Mouse (Mus musculus) hindbrain, embryonic 10.5 days (tissue): ENCODE results near the gene Duoxa1. TPM values are rescaled to one million over a fixed set of nuclear protein-coding genes. Genes with fewer than 3 reads are reported as not detected.

ENCODE experiments used
- DNase-seq: peaks from one replicate; pipeline ENCODE4 v3.0.0-alpha.2; 2017; ENCODE audit warnings: low spot score
- H3K27ac ChIP-seq: fragments of 300-500 bp; sonication (generic); 2 replicates; pipeline ENCODE4 v1.5.1; 2016; ENCODE audit warnings: mild to moderate bottlenecking, moderate library complexity
- H3K27me3 ChIP-seq: fragments of 300-500 bp; sonication (generic); 2 replicates; pipeline ENCODE4 v1.6.1; 2016; ENCODE audit warnings: mild to moderate bottlenecking; ENCODE audit not compliant: poor library complexity, insufficient read depth, severe bottlenecking
- H3K36me3 ChIP-seq: fragments of 300-500 bp; sonication (generic); 2 replicates; pipeline ENCODE4 v1.6.1; 2016; ENCODE audit warnings: mild to moderate bottlenecking, moderate library complexity
- H3K4me1 ChIP-seq: fragments of 300-500 bp; sonication (generic); replicated peaks from 2 replicates; pipeline ENCODE4 v1.6.1; 2016; ENCODE audit warnings: mild to moderate bottlenecking
- H3K4me3 ChIP-seq: fragments of 300-500 bp; sonication (generic); 2 replicates; pipeline ENCODE4 v1.5.1; 2016; ENCODE audit warnings: mild to moderate bottlenecking, moderate library complexity
- H3K9me3 ChIP-seq: fragments of 300-500 bp; sonication (generic); 2 replicates; pipeline ENCODE4 v1.6.1; 2016; ENCODE audit warnings: mild to moderate bottlenecking, moderate library complexity
- WGBS: fragments of 180-500 bp; shearing (Covaris S2); methylation state at CpG from one replicate; pipeline ENCODE4 v1.1.7; 2016; 5-methylcytosine and 5-hydroxymethylcytosine counted together
- polyA plus RNA-seq: library from polyadenylated mRNA; unstranded; fragments of >200 nt; fragmentation: Nextera tagmentation; extraction: Ambion mirVana; gene quantifications from 2 replicates; pipeline ENCODE4 v1.2.1, GENCODE M21; 2016

The Duoxa1 gene
- polyA plus RNA-seq, 1 experiment from 2014 or later = not detected

DNA sequence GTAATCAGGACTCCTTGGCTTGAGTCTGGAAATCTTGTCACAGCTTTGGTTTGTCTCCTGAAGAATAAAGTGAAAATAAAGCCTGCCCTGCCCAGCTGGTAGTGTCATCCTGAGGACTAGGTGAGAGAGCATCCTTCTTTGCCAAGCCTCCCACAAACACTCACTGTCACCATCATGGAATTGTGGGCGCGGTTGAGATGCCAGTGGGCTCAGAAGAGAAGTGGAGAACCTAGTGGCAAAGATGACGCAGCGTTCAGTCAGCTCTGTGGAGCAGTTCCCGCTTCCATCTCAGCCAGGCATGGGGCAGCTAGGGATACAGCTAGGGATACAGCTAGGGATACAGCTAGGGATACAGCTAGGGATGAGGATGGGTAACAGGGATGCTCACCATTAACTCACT, 57.5 kb downstream of the Duoxa1 start:
- DNase-seq = no peak
- 93% methylated on average over 5 of the region's 5 CpGs for WGBS

More for the DNA sequence above, 57.5 kb downstream of the Duoxa1 start:
- Histone ChIP-seq H3K4me3 (no peak overlapping the region), H3K4me1 (no peaks in the 10 kb centered on the region), H3K27ac (no peak overlapping the region), H3K9me3 (no peaks in the 10 kb centered on the region), H3K36me3 (peaks cover 13% of the 10 kb centered on the region), H3K27me3 (no peaks in the 10 kb centered on the region)

Other genes with a start within 250 kb of the Duoxa1 start
- gene Spg11, start 195.3 kb downstream of the Duoxa1 start, polyA plus RNA-seq = 11.2 and 11.5 TPM in 2 replicates
- 117 TPM in 2 replicates for gene B2m, start 166.0 kb downstream of the Duoxa1 start, polyA plus RNA-seq
- gene Trim69, start 153.0 kb downstream of the Duoxa1 start, polyA plus RNA-seq = 0.09 TPM in 1 of 2 replicates, not detected in the other
- not detected in 2 replicates for gene Patl2, start 127.5 kb downstream of the Duoxa1 start, polyA plus RNA-seq
- gene Terb2, start 127.5 kb downstream of the Duoxa1 start, polyA plus RNA-seq = not detected in 2 replicates
- 28.2 and 38.3 TPM in 2 replicates for gene Sord, start 79.0 kb downstream of the Duoxa1 start, polyA plus RNA-seq
- gene Duox2, start 15.3 kb downstream of the Duoxa1 start, polyA plus RNA-seq = not detected in 2 replicates
- gene Duoxa2, start 14.8 kb downstream of the Duoxa1 start, polyA plus RNA-seq = not detected in 2 replicates
- 0.04 TPM in 1 of 2 replicates, not detected in the other for gene Duox1, start 1.9 kb upstream of the Duoxa1 start, polyA plus RNA-seq
- 8.8 and 9.6 TPM in 2 replicates for gene Shf, start 55.4 kb upstream of the Duoxa1 start, polyA plus RNA-seq
- gene Slc28a2, start 112.7 kb upstream of the Duoxa1 start, polyA plus RNA-seq = not detected in 2 replicates
- gene Gm14085, start 171.2 kb upstream of the Duoxa1 start, polyA plus RNA-seq = not detected in 2 replicates